ENCODE assay signal across 18 mouse cellular contexts in the genomic region with DNA sequence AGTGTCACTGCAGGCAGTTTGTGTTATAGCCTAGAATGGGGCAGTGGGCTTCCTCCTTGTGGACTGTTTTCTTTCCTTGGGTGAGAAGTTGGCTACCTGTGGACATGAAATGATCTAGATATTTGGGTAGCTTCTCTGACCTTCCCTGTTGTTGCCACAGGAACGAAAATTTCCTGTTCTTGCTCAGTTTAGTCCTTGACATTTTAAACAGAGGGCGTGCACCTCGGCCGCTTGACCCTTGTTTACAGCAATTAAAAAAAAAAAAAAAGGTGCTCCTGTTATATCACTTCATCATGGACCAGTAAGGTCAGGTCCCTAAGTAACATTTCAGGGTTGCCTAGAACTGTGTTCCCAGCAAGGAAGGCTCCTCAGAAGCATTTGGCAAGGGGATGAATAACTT.
"Had no signal": no experiment of that assay in that cellular context is flagged by ENCODE, and none has a peak within 500 bp of the region (broad histone marks: within the 10 kb centered on the region; RNA-seq: fewer than 3 reads in every experiment).

No protein-coding gene starts in this region.

- H3K9me3 ChIP-seq: lung, embryonic 15.5 days; megakaryocyte, embryonic 14.5 days; midbrain, embryonic 13.5 days; midbrain, embryonic 15.5 days; neural tube, embryonic 12.5 days had no signal

- ATAC-seq: lung, postnatal 0 days; midbrain, embryonic 13.5 days; midbrain, embryonic 15.5 days had no signal

- H3K27ac ChIP-seq: lung, embryonic 15.5 days; macrophage; midbrain, embryonic 13.5 days; midbrain, embryonic 15.5 days; neural tube, embryonic 12.5 days had no signal

- H3K4me2 ChIP-seq: lung, embryonic 15.5 days; midbrain, embryonic 11.5 days; midbrain, embryonic 13.5 days; midbrain, embryonic 15.5 days; neural tube, embryonic 12.5 days had no signal

- DNase-seq: lung, adult 2 months; lung, postnatal 14 days; lung, postnatal 36 days; right cerebral cortex, adult 18-20 months; right cerebral cortex, postnatal 25 days; right cerebral cortex, postnatal 4 days; spleen, adult 18-20 months; thymus, adult 18-20 months; thymus, postnatal 14 days; thymus, postnatal 36 days had no signal

- H3K4me1 ChIP-seq: lung, embryonic 15.5 days; megakaryocyte, embryonic 14.5 days; neural tube, embryonic 12.5 days had no signal

- H3K27me3 ChIP-seq: lung, embryonic 15.5 days; megakaryocyte, embryonic 14.5 days; midbrain, embryonic 13.5 days; midbrain, embryonic 15.5 days; neural tube, embryonic 12.5 days had no signal

- H3K4me3 ChIP-seq: lung, embryonic 15.5 days; megakaryocyte, embryonic 14.5 days; midbrain, embryonic 13.5 days; midbrain, embryonic 15.5 days; neural tube, embryonic 12.5 days had no signal

- H3K36me3 ChIP-seq: lung, embryonic 15.5 days; midbrain, embryonic 13.5 days; midbrain, embryonic 15.5 days; neural tube, embryonic 12.5 days had no signal

- H3K9ac ChIP-seq: lung, embryonic 15.5 days; midbrain, embryonic 13.5 days; midbrain, embryonic 15.5 days; neural tube, embryonic 12.5 days had no signal
